Mouse (Mus musculus): ENCODE measurements at regions not wholly inside any gene's neighbourhood (a gene's known extent, or its start where the extent isn't known, plus 50 kb on each side); places are given as distances from the start of the nearest gene placed in this dataset.

DNA sequence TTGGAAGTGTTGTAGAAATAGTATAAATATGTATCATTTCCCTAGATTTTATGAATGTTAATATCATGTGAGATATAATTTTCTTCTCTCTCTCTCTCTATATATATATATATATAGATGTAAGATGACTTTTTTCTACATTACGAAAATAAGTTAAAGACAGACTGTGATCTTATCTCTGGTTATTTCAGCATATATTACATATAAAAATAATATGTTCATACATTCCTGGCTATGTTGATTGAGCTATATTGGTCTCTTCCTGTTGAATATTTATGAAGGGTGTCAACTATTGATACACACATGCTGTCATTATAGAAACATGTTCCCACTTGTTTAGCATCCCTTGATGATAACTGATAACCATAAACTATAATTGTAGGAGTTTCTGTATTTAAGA, 793.2 kb upstream of the Fat3 start:
- no peaks in the 10 kb centered on the region for H3K9me3 ChIP-seq (ENCODE audit: control insufficient read depth, low read length)
- 91% methylated on average over 1 of the region's 1 CpGs for WGBS
- DNase-seq (ENCODE audit: low spot score) (no peak), ATAC-seq (replicated peaks; ENCODE audit: low FRiP score) (no peak)
- H3K4me3 ChIP-seq (ENCODE audit: low read depth, low read length): no peak overlapping the region
- no peaks in the 10 kb centered on the region for H3K4me1 ChIP-seq (replicated peaks; ENCODE audit: control insufficient read depth, insufficient read depth, low read length)
- no peak overlapping the region for H3K27ac ChIP-seq (ENCODE audit: low read depth, low read length)
- no peak overlapping the region for H3K4me2 ChIP-seq (ENCODE audit: low read depth, low read length, severe bottlenecking)
- no peak overlapping the region for H3K9ac ChIP-seq (ENCODE audit: low read length)
- no peaks in the 10 kb centered on the region for H3K36me3 ChIP-seq (ENCODE audit: control insufficient read depth, insufficient read depth, low read length)
- H3K27me3 ChIP-seq (ENCODE audit: control insufficient read depth, insufficient read depth, low read length): no peaks in the 10 kb centered on the region

DNA sequence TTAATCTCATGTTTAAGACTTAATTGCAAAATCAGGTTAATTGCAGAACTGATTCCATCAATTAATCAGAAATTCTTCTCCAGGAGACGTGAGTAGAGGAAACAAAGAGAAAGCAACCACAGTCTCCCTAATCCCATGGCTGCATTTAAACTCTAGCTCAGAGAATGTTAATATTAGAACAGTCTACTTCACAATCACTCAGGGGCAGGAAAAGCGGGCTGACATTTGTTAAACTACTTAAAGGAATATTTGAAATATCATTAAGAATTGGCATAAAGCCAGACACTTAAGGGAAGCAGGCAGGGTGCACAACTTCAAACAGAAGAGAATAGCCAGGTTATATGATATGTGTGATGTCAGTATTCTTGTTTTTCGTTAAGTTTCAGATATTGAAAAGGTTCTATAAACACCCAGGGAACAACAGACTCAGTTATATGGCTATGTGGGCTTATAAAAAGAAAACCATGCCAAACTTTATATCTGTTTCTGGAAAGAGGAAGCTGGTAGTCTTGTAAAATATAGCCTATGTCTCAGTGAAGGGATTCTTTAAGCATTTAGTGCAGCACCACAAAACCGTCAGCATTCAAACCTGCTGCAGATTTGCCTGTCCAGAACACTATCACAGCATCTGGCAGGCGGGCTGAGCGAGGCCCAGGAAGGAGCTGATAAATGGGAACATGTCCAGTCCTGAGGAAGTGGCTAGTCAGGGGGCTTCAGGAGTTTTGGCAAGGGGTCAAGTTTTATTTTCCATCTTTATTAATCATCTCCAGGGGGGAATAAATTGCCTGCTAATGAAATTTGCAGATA, 787.9 kb upstream of the Fat3 start:
- WGBS: 64% methylated on average over 6 of the region's 6 CpGs
- Histone ChIP-seq H3K4me1 (replicated peaks; ENCODE audit: control insufficient read depth, insufficient read depth, low read length) (no peaks in the 10 kb centered on the region), H3K9ac (ENCODE audit: low read length) (no peak overlapping the region), H3K4me2 (ENCODE audit: low read depth, low read length, severe bottlenecking) (no peak overlapping the region), H3K4me3 (ENCODE audit: low read depth, low read length) (no peak overlapping the region), H3K36me3 (ENCODE audit: control insufficient read depth, insufficient read depth, low read length) (no peaks in the 10 kb centered on the region), H3K27me3 (ENCODE audit: control insufficient read depth, insufficient read depth, low read length) (no peaks in the 10 kb centered on the region), H3K27ac (ENCODE audit: low read depth, low read length) (no peak overlapping the region), H3K9me3 (ENCODE audit: control insufficient read depth, low read length) (no peaks in the 10 kb centered on the region)
- no peak for ATAC-seq (replicated peaks; ENCODE audit: low FRiP score)
- DNase-seq (ENCODE audit: low spot score): no peak

DNA sequence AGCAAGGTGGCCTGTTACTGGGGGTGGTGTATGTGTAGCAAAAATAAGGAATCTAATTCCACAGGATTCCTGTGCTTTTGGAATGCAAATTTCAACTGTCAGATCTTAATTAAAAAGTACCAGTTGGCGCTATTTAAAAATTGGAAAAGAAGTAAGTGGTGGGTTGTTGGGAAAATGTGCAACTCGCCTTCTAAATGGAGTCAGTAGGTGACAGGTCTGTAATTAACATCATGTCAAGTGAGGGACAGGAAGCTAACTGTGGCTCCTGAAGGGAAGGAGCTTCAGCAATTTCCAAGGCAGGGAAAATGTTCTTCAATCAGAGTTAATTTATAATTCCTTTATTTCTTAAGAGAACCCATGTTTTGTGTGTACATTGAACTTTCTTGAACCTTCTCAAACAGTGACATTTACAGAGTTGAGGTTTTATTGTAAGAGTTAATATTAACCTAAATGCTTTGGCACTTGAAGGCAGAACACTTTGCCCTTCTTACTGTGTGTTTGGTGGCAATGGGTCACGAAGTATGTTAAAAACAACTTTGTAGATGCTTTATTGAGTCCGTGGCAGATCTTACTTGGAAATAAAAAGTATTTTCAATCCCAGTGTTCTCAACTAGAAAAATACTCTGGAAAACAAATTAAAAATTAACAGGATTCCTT, 778.4 kb upstream of the Fat3 start:
- Histone ChIP-seq H3K4me1 (replicated peaks; ENCODE audit: control insufficient read depth, insufficient read depth, low read length) (no peaks in the 10 kb centered on the region), H3K9me3 (ENCODE audit: control insufficient read depth, low read length) (no peaks in the 10 kb centered on the region), H3K27ac (ENCODE audit: low read depth, low read length) (no peak overlapping the region), H3K27me3 (ENCODE audit: control insufficient read depth, insufficient read depth, low read length) (no peaks in the 10 kb centered on the region), H3K4me3 (ENCODE audit: low read depth, low read length) (no peak overlapping the region), H3K36me3 (ENCODE audit: control insufficient read depth, insufficient read depth, low read length) (no peaks in the 10 kb centered on the region), H3K9ac (ENCODE audit: low read length) (no peak overlapping the region), H3K4me2 (ENCODE audit: low read depth, low read length, severe bottlenecking) (no peak overlapping the region)
- DNase-seq (ENCODE audit: low spot score) (no peak), ATAC-seq (replicated peaks; ENCODE audit: low FRiP score) (no peak)
- WGBS: 80% methylated on average over 4 of the region's 4 CpGs

DNA sequence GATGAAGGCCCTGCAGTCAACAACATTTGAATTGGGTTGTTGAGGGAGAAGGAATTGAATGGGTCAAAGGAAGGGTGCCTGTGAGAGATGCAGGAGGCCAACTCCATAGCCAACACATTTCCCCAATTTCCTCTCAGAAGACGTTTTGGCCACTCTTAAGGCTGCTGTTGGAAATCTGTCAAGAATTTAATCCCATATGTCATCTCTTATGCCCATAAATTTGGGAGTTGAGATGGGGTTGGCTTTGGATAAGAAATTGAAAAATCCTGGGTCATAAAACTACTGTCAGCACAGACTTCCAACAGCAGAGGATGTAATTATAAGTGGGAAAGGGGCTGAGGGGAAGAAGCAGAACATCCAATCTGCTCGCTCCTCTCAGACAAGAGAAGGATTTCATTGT, 771.5 kb upstream of the Fat3 start:
- DNase-seq (ENCODE audit: low spot score) (no peak), ATAC-seq (replicated peaks; ENCODE audit: low FRiP score) (no peak)
- Histone ChIP-seq H3K4me3 (ENCODE audit: low read depth, low read length) (no peak overlapping the region), H3K27me3 (ENCODE audit: control insufficient read depth, insufficient read depth, low read length) (no peaks in the 10 kb centered on the region), H3K9me3 (ENCODE audit: control insufficient read depth, low read length) (no peaks in the 10 kb centered on the region), H3K27ac (ENCODE audit: low read depth, low read length) (no peak overlapping the region), H3K36me3 (ENCODE audit: control insufficient read depth, insufficient read depth, low read length) (no peaks in the 10 kb centered on the region), H3K9ac (ENCODE audit: low read length) (no peak overlapping the region), H3K4me1 (replicated peaks; ENCODE audit: control insufficient read depth, insufficient read depth, low read length) (no peaks in the 10 kb centered on the region), H3K4me2 (ENCODE audit: low read depth, low read length, severe bottlenecking) (no peak overlapping the region)
- WGBS: 67% methylated on average over 2 of the region's 2 CpGs

DNA sequence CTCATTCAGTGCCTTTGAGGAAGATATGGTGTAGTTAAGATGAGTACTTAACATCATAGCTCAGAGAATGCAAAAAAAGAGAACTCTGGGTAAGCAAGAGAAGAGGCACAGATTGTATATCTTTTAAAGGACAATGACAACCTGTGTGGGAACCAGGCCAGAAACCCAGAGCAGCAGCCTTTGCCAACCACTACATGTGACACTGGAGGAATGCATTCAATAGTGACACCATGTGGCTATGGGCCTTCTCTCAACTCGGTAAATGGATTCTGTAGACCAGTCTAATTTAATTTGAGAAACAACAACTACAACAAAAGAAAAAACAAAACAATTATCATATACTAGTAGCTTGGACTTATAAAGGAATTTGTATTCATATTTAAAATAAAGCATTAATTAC, 768.5 kb upstream of the Fat3 start:
- DNase-seq (ENCODE audit: low spot score) (no peak), ATAC-seq (replicated peaks; ENCODE audit: low FRiP score) (peak; percentile 55; the same call in 1 of the 2 replicates)
- Histone ChIP-seq H3K27me3 (ENCODE audit: control insufficient read depth, insufficient read depth, low read length) (no peaks in the 10 kb centered on the region), H3K9me3 (ENCODE audit: control insufficient read depth, low read length) (no peaks in the 10 kb centered on the region), H3K4me2 (ENCODE audit: low read depth, low read length, severe bottlenecking) (no peak overlapping the region), H3K4me1 (replicated peaks; ENCODE audit: control insufficient read depth, insufficient read depth, low read length) (no peaks in the 10 kb centered on the region), H3K9ac (ENCODE audit: low read length) (no peak overlapping the region), H3K36me3 (ENCODE audit: control insufficient read depth, insufficient read depth, low read length) (no peaks in the 10 kb centered on the region), H3K27ac (ENCODE audit: low read depth, low read length) (no peak overlapping the region), H3K4me3 (ENCODE audit: low read depth, low read length) (no peak overlapping the region)
- 56% methylated on average over 1 of the region's 1 CpGs for WGBS

DNA sequence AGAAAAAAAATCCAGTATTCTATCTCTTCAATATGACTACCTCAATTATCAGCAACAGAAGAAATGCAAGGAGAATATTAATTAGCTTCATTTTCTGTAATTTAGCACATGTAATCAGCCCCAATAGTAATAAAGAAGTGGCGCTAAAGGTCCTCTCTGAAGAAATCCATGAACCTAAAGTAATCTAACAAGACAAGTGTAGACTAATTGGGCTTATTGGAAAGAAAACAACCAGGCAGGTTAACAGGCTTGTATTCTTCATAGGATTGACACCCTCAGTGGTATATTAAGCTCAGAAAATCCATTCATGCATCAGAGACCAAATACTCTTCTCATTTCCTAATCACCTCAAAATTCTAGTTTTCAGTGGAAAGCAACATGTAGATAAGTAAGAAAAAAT, 756.1 kb upstream of the Fat3 start:
- no peaks in the 10 kb centered on the region for H3K4me1 ChIP-seq (replicated peaks; ENCODE audit: control insufficient read depth, insufficient read depth, low read length)
- no peak overlapping the region for H3K27ac ChIP-seq (ENCODE audit: low read depth, low read length)
- H3K4me2 ChIP-seq (ENCODE audit: low read depth, low read length, severe bottlenecking): no peak overlapping the region
- no peaks in the 10 kb centered on the region for H3K36me3 ChIP-seq (ENCODE audit: control insufficient read depth, insufficient read depth, low read length)
- no peak for DNase-seq (ENCODE audit: low spot score)
- H3K27me3 ChIP-seq (ENCODE audit: control insufficient read depth, insufficient read depth, low read length): no peaks in the 10 kb centered on the region
- 46% methylated on average over 1 of the region's 1 CpGs for WGBS
- no peaks in the 10 kb centered on the region for H3K9me3 ChIP-seq (ENCODE audit: control insufficient read depth, low read length)
- no peak overlapping the region for H3K4me3 ChIP-seq (ENCODE audit: low read depth, low read length)
- H3K9ac ChIP-seq (ENCODE audit: low read length): no peak overlapping the region
- ATAC-seq (replicated peaks; ENCODE audit: low FRiP score): 0 out of 2 replicates have a peak, but pooled peaks have one; percentile 56

DNA sequence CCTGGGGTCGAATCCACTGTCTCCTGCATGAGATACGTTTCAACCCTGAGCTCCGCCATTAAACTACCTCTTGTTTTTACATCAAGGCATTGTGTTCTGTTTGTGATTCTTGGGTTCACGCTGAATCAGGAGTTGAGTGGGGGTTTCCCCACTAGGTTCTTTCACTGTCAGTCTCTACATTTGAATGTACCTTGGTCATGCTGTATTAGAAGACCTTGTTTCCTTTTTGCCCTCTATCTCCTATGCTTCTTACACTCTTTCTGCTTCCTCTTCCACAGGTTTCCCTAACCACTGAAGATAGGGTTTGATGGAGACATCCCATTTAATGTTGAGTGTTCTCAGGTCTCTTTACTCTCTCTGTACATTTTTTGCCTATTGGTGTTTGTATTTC, 726.0 kb upstream of the Fat3 start:
- Histone ChIP-seq H3K27me3 (ENCODE audit: control insufficient read depth, insufficient read depth, low read length) (no peaks in the 10 kb centered on the region), H3K9me3 (ENCODE audit: control insufficient read depth, low read length) (no peaks in the 10 kb centered on the region), H3K4me3 (ENCODE audit: low read depth, low read length) (no peak overlapping the region), H3K4me1 (replicated peaks; ENCODE audit: control insufficient read depth, insufficient read depth, low read length) (no peaks in the 10 kb centered on the region), H3K4me2 (ENCODE audit: low read depth, low read length, severe bottlenecking) (no peak overlapping the region), H3K9ac (ENCODE audit: low read length) (no peak overlapping the region), H3K36me3 (ENCODE audit: control insufficient read depth, insufficient read depth, low read length) (no peaks in the 10 kb centered on the region), H3K27ac (ENCODE audit: low read depth, low read length) (no peak overlapping the region)
- ATAC-seq (replicated peaks; ENCODE audit: low FRiP score) (no peak), DNase-seq (ENCODE audit: low spot score) (no peak)
- 91% methylated on average over 4 of the region's 4 CpGs for WGBS

DNA sequence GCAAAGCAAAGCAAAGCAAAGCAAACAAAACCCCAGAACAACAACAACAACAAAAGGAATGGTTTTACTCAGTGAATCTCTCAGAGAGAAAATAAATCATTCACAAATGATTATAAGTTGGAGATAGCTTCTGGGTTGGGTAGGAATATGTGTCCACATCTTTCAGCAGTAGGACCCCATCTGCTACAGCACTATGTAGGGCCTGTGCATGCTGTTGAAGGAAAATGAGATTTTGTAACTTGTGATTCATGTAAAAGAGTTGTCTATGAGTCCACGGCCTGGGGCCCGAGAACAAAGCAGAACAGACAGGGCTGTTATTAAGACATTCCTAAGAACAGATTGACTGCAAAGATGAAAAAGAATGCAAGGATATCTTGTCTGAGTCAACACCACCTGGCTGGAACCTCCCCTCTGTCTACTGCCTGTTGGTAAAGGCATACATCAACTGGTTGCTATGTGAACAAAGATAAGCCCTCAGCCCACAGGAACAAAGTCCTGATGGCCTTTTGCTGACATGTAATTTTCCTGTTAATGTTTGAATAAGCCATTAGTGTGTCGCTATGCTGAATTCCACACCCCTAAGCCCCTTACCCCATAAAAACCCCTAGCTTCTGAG, 725.5 kb upstream of the Fat3 start:
- H3K9ac ChIP-seq (ENCODE audit: low read length): no peak overlapping the region
- ATAC-seq (replicated peaks; ENCODE audit: low FRiP score) (no peak), DNase-seq (ENCODE audit: low spot score) (no peak)
- no peak overlapping the region for H3K27ac ChIP-seq (ENCODE audit: low read depth, low read length)
- 91% methylated on average over 3 of the region's 3 CpGs for WGBS
- no peaks in the 10 kb centered on the region for H3K9me3 ChIP-seq (ENCODE audit: control insufficient read depth, low read length)
- no peaks in the 10 kb centered on the region for H3K4me1 ChIP-seq (replicated peaks; ENCODE audit: control insufficient read depth, insufficient read depth, low read length)
- no peak overlapping the region for H3K4me3 ChIP-seq (ENCODE audit: low read depth, low read length)
- H3K4me2 ChIP-seq (ENCODE audit: low read depth, low read length, severe bottlenecking): no peak overlapping the region
- H3K27me3 ChIP-seq (ENCODE audit: control insufficient read depth, insufficient read depth, low read length): no peaks in the 10 kb centered on the region
- no peaks in the 10 kb centered on the region for H3K36me3 ChIP-seq (ENCODE audit: control insufficient read depth, insufficient read depth, low read length)

Measured in forebrain, embryonic 11.5 days (tissue).